Mouse (Mus musculus): ENCODE results near the gene Atp5j.
A peak's percentile ranks its signal among the peaks of the same experiment; 100 is the strongest.

The Atp5j gene

DNA sequence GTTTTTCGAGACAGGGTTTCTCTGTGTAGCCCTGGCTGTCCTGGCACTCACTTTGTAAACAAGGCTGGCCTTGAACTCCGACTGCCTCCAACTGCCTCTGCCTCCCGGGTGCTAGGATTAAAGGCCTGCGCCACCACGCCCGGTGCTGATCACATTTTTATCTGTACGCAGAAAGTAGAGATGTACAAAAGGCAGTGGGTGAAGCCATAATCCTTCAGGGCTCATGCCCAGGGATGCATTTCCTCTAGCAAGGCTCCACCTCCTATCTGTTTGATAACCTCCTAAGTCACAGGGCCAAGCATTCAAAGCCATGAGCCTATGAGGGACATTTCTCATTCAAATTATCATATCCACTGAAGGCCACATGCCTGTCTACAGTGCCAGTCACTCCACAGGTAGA is 27.6 kb downstream of the Atp5j start:
- no peak for DNase-seq (ENCODE audit: low read depth)

DNA sequence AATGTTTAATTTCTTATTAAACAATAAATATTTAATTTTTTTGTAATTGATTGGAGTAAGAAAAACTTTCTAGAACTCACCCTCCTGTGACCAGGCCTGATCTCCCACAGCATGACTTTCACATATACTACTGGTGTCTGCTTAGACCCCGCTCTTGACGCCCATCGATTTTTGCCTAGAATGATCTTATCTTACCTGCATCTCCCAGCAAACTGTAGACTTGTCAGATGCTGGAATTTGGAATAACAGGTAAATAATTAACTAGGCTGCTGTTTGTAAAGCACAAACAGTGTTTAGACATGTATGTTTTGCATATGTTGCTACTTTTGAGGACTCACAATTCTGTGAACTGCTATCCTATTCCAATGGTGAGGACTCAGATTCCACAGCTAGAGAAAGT is 29.2 kb downstream of the Atp5j start:
- no peak for DNase-seq (ENCODE audit: low read depth)

DNA sequence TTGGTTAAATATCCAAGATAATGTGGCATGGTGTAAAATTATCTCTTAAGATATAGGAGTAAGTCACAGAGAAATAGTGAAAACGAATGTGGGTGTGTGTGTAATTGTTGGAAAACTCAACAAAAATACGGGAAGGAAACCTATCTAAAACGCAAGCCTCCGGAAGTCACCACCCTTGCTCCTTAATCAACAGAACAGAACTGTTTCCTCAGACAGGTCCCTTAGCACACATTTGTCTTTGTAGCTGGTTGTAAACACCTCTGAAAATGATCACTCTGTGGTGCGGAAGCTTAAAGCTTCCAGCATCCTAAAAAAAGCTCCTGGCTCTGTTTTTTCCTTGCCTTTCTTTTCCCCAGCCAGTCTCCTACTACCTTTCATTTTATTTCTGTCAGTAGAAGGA is 30.6 kb downstream of the Atp5j start:
- no peak for DNase-seq (ENCODE audit: low read depth)

DNA sequence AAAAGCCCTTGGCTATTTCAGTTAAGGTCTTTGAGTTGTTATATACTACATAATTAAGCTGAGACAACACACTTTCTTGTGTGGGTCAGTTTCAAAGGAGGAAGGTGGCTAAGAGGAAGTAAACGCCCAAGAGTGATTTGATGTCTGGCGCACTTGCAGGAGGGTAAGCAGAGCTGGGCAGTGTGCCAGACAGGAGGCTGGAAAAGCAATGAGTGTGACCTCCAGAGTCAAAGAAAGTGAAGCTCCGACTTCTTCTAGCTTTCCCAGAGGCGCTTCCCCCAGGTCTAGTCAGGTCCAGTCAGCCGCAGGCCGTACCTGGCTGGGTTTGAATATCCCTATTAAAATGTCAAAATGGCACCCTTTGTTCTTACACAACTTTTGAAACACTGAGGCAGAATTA is 33.2 kb downstream of the Atp5j start:
- DNase-seq (ENCODE audit: low read depth), result no peak

DNA sequence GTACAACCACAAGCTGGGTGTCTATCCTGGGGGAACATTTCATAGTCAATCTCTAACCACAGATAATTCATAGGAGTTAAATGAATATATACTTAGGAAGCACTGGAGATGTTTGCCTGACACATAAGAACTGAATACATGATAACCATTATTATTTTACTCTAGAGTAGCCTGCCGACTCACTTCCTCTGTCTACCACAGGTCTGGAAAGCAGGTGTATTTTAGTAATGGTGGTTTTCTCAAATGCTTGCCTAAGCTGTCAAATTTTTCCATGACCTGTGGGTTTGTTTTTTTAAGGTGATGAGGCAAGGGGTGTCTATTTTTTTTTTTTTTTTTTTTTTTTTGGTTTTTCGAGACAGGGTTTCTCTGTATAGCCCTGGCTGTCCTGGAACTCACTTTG is 35.4 kb downstream of the Atp5j start:
- no peak for DNase-seq (ENCODE audit: low read depth)

DNA sequence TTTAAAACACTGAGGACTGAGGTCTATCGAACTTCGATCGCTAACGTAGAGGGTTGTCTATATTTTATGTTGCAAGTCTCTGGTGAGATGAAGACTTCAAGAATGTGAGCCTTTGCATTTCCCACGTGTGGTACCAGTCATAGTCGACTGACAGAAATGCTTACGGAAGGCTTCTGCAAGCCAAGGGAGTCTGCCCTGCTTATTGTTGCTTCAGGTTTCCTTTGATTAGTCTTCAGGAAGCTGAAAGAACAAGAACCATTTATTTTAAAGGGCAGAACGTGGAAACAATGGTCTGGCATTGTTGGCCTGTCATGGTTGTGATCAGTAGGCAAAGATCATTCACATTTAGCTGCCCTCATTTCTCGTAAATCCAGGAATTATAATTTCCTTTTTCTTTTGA is 38.7 kb downstream of the Atp5j start:
- no peak for DNase-seq (ENCODE audit: low read depth)

DNA sequence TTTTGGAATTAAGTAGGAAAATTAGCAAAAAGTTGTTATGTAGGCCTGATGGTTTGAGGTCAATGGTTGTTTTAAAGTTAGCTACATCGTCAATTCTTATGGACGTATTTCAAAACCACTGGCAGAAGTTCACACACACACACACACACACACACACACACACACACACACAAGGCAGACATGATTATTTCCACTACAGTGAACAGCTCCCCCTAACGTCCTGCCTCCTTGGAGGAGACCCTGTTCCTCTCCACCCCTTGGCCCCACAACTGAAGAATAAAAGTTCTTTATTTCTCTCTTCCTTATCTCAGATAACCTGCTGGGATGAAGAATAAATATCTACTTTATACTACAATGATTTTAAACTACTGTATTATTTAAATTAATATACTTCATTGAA is 40.1 kb downstream of the Atp5j start:
- no peak for DNase-seq (ENCODE audit: low read depth)

DNA sequence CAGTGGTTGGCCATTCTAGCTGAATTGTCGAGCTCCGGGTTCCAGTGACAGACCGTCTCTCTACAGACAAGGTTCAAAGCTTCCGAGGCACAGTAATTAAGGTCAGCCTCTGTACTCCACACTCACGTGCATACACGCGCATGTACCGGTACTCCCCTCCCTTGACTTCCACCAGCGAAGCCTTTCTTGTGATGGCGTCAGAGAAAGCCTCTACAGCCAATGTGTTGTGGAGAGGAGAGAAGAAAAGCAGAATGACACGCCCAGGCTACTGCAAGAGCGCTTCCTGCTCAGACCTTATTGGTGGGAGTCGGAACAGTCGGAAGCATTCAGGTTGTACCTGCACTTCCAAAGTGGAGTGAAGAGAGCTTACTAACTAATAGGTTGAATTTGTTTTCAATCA is 42.0 kb downstream of the Atp5j start:
- DNase-seq (ENCODE audit: low read depth), result no peak

DNA sequence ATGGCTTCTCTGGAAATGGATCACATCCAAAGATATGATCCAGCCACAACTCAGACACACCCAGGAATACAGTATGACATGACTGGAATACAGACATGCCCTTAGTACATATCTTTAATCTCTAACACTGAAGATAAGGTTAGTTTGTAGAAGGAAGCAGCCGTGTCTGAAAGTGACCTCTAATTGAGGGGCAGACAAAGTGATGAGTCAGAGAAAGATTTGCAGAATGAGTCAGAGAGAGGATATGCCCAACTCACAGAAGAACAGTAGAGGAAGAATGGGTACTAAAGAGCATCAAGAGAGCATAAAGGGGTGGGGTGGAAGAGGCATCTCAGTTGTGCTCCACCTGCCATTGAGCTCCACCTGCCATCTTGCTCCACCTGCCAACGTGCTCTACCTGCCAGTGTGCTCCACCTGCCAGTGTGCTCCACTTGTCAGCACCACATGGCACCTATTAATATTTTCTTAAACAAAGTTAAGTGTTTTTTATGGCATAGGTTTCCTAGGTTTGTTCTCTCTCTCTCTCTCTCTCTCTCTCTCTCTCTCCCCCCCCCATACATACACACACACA is 44.7 kb downstream of the Atp5j start:
- no peak for DNase-seq (ENCODE audit: low read depth)

DNA sequence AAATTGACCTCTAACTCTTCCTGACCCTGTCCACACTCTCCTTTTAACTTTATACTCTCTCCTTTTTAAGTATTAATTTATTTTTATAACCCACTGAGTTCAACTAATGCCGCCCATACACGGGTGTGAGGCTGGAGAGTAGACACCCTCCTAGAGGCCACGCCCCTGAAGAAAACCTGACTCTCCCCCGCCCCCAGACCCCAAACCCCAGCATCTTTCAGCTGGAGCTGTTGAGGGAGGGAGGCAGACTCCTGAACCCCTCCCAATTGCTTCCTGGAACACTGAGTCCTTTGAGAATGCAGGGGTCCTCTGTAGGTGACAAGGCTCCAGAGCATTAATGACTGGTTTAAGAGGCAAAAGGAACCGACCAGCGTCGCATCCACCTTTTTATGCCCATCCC is 50.5 kb downstream of the Atp5j start:
- no peak for DNase-seq (ENCODE audit: low read depth)

DNA sequence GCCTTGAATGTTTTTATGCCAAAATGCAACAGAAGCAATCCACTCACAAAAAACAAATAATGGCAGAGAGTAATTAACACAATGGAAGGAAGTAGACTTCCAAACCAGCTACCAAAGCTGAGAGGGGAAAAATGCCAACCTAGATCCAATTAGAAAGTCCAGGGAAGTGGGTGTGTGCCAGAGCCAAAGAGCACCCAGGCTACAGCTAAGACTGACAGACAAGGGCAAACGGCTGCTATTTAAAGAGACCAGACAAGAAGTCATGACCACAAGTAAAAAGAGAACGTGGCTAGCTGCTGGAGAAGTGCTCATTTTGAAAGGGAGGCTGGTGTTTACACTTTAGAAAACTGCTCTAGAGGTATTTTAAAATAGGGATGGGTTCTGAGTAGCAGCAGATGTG is 52.1 kb downstream of the Atp5j start:
- DNase-seq (ENCODE audit: low read depth), result peak; percentile 22

DNA sequence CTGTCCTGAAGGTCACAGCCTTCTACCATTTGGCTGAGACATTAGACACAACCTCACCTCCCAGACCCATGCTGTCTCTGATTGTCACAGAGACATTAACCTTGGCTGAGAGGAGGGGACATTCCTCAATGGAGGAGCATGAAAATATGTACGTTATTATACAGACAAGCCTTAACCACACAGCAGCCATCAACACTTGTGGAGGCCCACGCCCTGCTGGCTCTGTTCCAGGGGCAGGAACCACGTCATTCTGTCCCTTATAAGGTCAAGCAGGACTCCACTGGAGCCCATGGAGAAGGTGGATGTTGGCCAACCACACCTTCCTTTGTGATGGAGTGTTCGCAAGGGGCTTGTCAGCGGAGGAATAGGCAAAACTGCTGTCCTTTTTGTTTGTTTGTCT is 55.7 kb downstream of the Atp5j start:
- DNase-seq (ENCODE audit: low read depth), result no peak

DNA sequence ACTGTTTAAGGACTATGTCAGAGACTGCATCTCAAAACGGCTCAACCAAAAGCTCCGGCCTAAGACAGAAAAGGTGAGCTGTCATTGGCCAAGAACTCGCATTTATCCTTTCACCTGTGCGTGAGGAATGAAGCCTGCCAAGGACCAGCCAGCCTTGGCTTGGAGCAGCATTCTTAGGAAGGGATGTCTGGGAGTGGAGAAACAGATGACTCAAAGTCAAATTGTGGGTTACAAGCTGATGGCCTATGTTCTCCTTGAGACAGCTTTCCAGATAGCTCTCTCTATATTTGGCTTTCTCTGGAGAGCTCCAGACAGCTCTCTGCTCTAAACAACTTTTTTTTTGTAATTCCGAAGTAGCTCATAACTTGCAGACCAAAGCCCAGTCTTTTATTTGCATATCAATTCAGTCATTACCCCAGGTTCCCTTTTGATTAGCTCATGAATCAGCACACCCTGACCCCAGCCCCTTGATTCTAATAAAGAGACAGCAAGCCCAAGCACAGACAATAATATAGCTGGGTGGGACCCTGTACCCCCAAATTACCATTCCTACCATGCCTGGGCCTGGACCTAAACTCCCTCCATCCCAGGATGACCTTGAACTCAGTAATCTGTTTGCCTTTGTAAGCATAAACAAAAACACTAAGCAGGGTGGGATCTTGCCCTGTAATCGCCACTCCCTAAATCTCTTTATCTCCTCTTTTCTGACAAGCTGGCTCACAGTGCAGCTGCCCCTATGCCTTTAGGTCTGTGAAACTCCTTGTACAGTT is 56.4 kb downstream of the Atp5j start:
- DNase-seq (ENCODE audit: low read depth), result no peak

DNA sequence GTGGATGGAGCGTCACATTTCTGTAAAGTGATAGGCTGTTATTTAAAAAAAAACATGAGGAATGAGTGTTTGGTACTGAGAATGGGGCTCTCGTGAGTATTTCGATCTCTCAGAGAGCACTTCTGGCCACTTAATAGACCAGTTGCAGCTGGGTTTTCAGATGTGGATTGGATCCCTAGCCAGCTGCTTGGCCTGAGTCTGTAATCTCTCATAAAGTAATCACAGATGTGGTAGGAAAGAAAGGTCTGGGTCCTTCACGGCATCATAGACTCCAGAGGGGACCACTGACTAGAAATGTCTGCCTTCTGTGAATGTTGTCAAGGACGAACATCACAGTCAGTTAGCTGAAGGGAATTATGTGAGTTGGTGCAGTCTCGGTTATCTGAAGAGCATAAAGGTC is 57.0 kb downstream of the Atp5j start:
- no peak for DNase-seq (ENCODE audit: low read depth)
